Mouse (Mus musculus): ENCODE results near the gene Ubqln4.

- no peak for TF ChIP-seq ZNF384 (IDR thresholded peaks at IDR 0.05; ENCODE audit: low read depth, low read length)
- TF ChIP-seq ZC3H11A (IDR thresholded peaks at IDR 0.05; ENCODE audit: borderline replicate concordance, low read depth, low read length) = no peak
- no peak for TF ChIP-seq CHD2 (IDR thresholded peaks at IDR 0.05; ENCODE audit: low read depth, low read length)
- TF ChIP-seq MAFK (IDR thresholded peaks at IDR 0.05; ENCODE audit: insufficient read depth, low read depth, low read length) = no peak
These were observed 19.9 kb upstream of the Ubqln4 start for GRCm38 (mm10) chr3:88533706-88534105.
